Mouse (Mus musculus): ENCODE data around the gene Rnf150. TPM values are rescaled to one million over a fixed set of nuclear protein-coding genes. Genes with fewer than 3 reads are reported as not detected.

Rnf150 gene
- polyA plus RNA-seq, 1 experiment from 2014 or later, result 0.55 TPM

- no peak for ATAC-seq (ENCODE audit: low FRiP score, low TSS enrichment)
Observed at GRCm38 (mm10) chr8:83028211-83028610, 165.1 kb downstream of the Rnf150 start.

GRCm38 (mm10) chr8:83032800-83033199 is 169.6 kb downstream of the Rnf150 start:
- no peaks in the 10 kb centered on the region for H3K36me3 ChIP-seq (ENCODE audit: control insufficient read depth, insufficient read depth, low read length)

More at GRCm38 (mm10) chr8:83028211-83028610, 165.1 kb downstream of the Rnf150 start:
- H3K4me1 ChIP-seq (replicated peaks; ENCODE audit: control insufficient read depth, insufficient read depth), result no peaks in the 10 kb centered on the region
- no peaks in the 10 kb centered on the region for H3K36me3 ChIP-seq (ENCODE audit: control insufficient read depth, insufficient read depth, low read length)
- H3K27me3 ChIP-seq (ENCODE audit: control insufficient read depth, insufficient read depth, low read length), result no peaks in the 10 kb centered on the region
- H3K27ac ChIP-seq (replicated peaks), result no peak overlapping the region
- 56% methylated on average over 2 of the region's 2 CpGs for WGBS
- no peak overlapping the region for H3K4me3 ChIP-seq (ENCODE audit: low read depth, low read length)
- no peak overlapping the region for H3K9ac ChIP-seq (ENCODE audit: low read length)
- no peak for DNase-seq (ENCODE audit: low spot score)
- TF ChIP-seq EP300 (optimal IDR thresholded peaks at IDR 0.05) (no peak), CTCF (IDR thresholded peaks at IDR 0.05; ENCODE audit: low read depth) (no peak)
- H3K9me3 ChIP-seq (ENCODE audit: control insufficient read depth, low read length), result no peaks in the 10 kb centered on the region
- no peak overlapping the region for H3K4me2 ChIP-seq (replicated peaks; ENCODE audit: low read depth)

GRCm38 (mm10) chr8:83035141-83035540 is 172.0 kb downstream of the Rnf150 start:
- H3K27ac ChIP-seq (replicated peaks), result no peak overlapping the region
- no peak overlapping the region for H3K4me3 ChIP-seq (ENCODE audit: low read depth, low read length)
- 96% methylated on average over 5 of the region's 5 CpGs for WGBS
- H3K9me3 ChIP-seq (ENCODE audit: control insufficient read depth, low read length), result no peaks in the 10 kb centered on the region
- H3K4me2 ChIP-seq (replicated peaks; ENCODE audit: low read depth), result no peak overlapping the region
- no peaks in the 10 kb centered on the region for H3K27me3 ChIP-seq (ENCODE audit: control insufficient read depth, insufficient read depth, low read length)
- no peaks in the 10 kb centered on the region for H3K36me3 ChIP-seq (ENCODE audit: control insufficient read depth, insufficient read depth, low read length)
- DNase-seq (ENCODE audit: low spot score) (no peak), ATAC-seq (ENCODE audit: low FRiP score, low TSS enrichment) (no peak)
- TF ChIP-seq CTCF (IDR thresholded peaks at IDR 0.05; ENCODE audit: low read depth), result no peak
- TF ChIP-seq EP300 (optimal IDR thresholded peaks at IDR 0.05), result no peak
- no peaks in the 10 kb centered on the region; the same call in 1 of the 2 replicates for H3K4me1 ChIP-seq (replicated peaks; ENCODE audit: control insufficient read depth, insufficient read depth)
- no peak overlapping the region for H3K9ac ChIP-seq (ENCODE audit: low read length)

More at GRCm38 (mm10) chr8:83032800-83033199, 169.6 kb downstream of the Rnf150 start:
- WGBS, result 45% methylated on average over 7 of the region's 7 CpGs
- H3K9ac ChIP-seq (ENCODE audit: low read length), result no peak overlapping the region
- no peak overlapping the region for H3K4me3 ChIP-seq (ENCODE audit: low read depth, low read length)
- DNase-seq (ENCODE audit: low spot score), result no peak
- no peaks in the 10 kb centered on the region for H3K27me3 ChIP-seq (ENCODE audit: control insufficient read depth, insufficient read depth, low read length)
- TF ChIP-seq EP300 (optimal IDR thresholded peaks at IDR 0.05) (no peak), CTCF (IDR thresholded peaks at IDR 0.05; ENCODE audit: low read depth) (no peak)
- peak; percentile 49; the same call in 1 of the 2 replicates for ATAC-seq (ENCODE audit: low FRiP score, low TSS enrichment)
- H3K4me1 ChIP-seq (replicated peaks; ENCODE audit: control insufficient read depth, insufficient read depth), result no peaks in the 10 kb centered on the region; the same call in 1 of the 2 replicates
- no peaks in the 10 kb centered on the region for H3K9me3 ChIP-seq (ENCODE audit: control insufficient read depth, low read length)
- H3K27ac ChIP-seq (replicated peaks), result no peak overlapping the region
- H3K4me2 ChIP-seq (replicated peaks; ENCODE audit: low read depth), result no peak overlapping the region

GRCm38 (mm10) chr8:83036521-83037166 is 173.5 kb downstream of the Rnf150 start:
- Histone ChIP-seq H3K4me1 (replicated peaks; ENCODE audit: control insufficient read depth, insufficient read depth) (no peaks in the 10 kb centered on the region; the same call in 1 of the 2 replicates), H3K4me3 (ENCODE audit: low read depth, low read length) (no peak overlapping the region), H3K36me3 (ENCODE audit: control insufficient read depth, insufficient read depth, low read length) (no peaks in the 10 kb centered on the region), H3K27ac (replicated peaks) (0 out of 2 replicates have a peak overlapping the region, but pooled peaks have one; percentile 35), H3K9ac (ENCODE audit: low read length) (no peak overlapping the region), H3K4me2 (replicated peaks; ENCODE audit: low read depth) (no peak overlapping the region), H3K9me3 (ENCODE audit: control insufficient read depth, low read length) (no peaks in the 10 kb centered on the region), H3K27me3 (ENCODE audit: control insufficient read depth, insufficient read depth, low read length) (no peaks in the 10 kb centered on the region)
- DNase-seq (ENCODE audit: low spot score) (peak; percentile 16), ATAC-seq (ENCODE audit: low FRiP score, low TSS enrichment) (no peak)
- WGBS, result 62% methylated on average over 3 of the region's 3 CpGs
- TF ChIP-seq EP300 (optimal IDR thresholded peaks at IDR 0.05), result no peak
- TF ChIP-seq CTCF (IDR thresholded peaks at IDR 0.05; ENCODE audit: low read depth), result no peak

DNA sequence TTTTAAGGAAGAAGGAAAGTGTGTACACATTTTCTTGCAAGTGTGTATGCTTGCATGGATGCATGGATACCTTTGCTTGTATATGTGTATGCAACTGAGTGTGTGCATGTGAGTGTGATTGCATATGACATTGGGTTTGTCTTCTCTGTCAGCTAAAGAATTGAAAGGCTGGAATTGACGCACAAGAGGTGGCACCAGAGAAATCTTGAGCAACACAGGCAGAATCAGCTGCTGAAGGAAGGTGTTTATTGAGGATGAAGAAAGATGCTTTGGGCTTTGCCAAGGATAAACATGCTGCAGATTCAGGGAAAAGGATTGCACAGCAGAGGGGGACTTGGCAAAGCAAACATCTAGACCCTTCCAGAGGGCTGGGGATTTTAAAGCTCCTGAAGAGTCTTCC is 174.2 kb downstream of the Rnf150 start:
- Histone ChIP-seq H3K9ac (ENCODE audit: low read length) (no peak overlapping the region), H3K4me2 (replicated peaks; ENCODE audit: low read depth) (no peak overlapping the region), H3K4me1 (replicated peaks; ENCODE audit: control insufficient read depth, insufficient read depth) (no peaks in the 10 kb centered on the region; the same call in 1 of the 2 replicates), H3K27me3 (ENCODE audit: control insufficient read depth, insufficient read depth, low read length) (no peaks in the 10 kb centered on the region), H3K9me3 (ENCODE audit: control insufficient read depth, low read length) (no peaks in the 10 kb centered on the region), H3K27ac (replicated peaks) (no peak overlapping the region), H3K4me3 (ENCODE audit: low read depth, low read length) (no peak overlapping the region), H3K36me3 (ENCODE audit: control insufficient read depth, insufficient read depth, low read length) (no peaks in the 10 kb centered on the region)
- 78% methylated on average over 1 of the region's 1 CpGs for WGBS
- DNase-seq (ENCODE audit: low spot score) (no peak), ATAC-seq (ENCODE audit: low FRiP score, low TSS enrichment) (no peak)
- TF ChIP-seq EP300 (optimal IDR thresholded peaks at IDR 0.05) (no peak), CTCF (IDR thresholded peaks at IDR 0.05; ENCODE audit: low read depth) (no peak)

DNA sequence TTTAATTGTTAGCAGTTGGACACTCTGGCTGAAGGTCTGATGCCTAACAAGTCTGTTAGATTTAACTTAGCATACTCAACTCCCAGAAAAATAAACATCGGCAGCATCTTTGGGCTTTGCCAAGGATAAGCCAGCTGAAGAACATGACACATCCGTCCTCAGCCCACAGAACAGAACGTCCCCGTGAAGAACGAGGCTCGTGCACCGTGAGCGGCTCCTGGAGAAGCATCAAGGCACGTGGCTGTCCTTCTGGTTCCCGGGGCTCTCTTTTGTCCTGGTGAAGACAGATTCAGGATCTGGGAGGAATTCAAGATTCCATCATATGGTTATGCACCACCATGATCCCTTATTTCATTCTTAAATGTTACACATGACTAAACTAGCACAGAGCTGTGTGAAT is 175.4 kb downstream of the Rnf150 start:
- Histone ChIP-seq H3K4me2 (replicated peaks; ENCODE audit: low read depth) (no peak overlapping the region), H3K4me1 (replicated peaks; ENCODE audit: control insufficient read depth, insufficient read depth) (no peaks in the 10 kb centered on the region; the same call in 1 of the 2 replicates), H3K36me3 (ENCODE audit: control insufficient read depth, insufficient read depth, low read length) (no peaks in the 10 kb centered on the region), H3K27me3 (ENCODE audit: control insufficient read depth, insufficient read depth, low read length) (no peaks in the 10 kb centered on the region), H3K27ac (replicated peaks) (no peak overlapping the region), H3K9ac (ENCODE audit: low read length) (no peak overlapping the region), H3K9me3 (ENCODE audit: control insufficient read depth, low read length) (no peaks in the 10 kb centered on the region), H3K4me3 (ENCODE audit: low read depth, low read length) (no peak overlapping the region)
- TF ChIP-seq EP300 (optimal IDR thresholded peaks at IDR 0.05) (no peak), CTCF (IDR thresholded peaks at IDR 0.05; ENCODE audit: low read depth) (no peak)
- DNase-seq (ENCODE audit: low spot score), result no peak
- WGBS, result 73% methylated on average over 10 of the region's 10 CpGs
- no peak for ATAC-seq (ENCODE audit: low FRiP score, low TSS enrichment)

Measured in stomach, postnatal 0 days (tissue).